Mouse (Mus musculus) cerebellum, adult 9-11 months (tissue): ENCODE data around the gene Msrb3.
A peak's percentile ranks its signal among the peaks of the same experiment; 100 is the strongest.
"Not testable (repeated sequence)": the region's sequence is repeated elsewhere in the genome, so short reads cannot be mapped to it uniquely, and the experiment has no call there.

Source experiments
- DNase-seq: peaks from one replicate; pipeline ENCODE4 v3.0.0; 2022

Gene Msrb3

GRCm38 (mm10) chr10:120801127-120801526 is 97.8 kb downstream of the Msrb3 start:
- no peak for DNase-seq

- DNase-seq, result no peak
Observed at GRCm38 (mm10) chr10:120799479-120799878, 99.4 kb downstream of the Msrb3 start.

GRCm38 (mm10) chr10:120796749-120797148 is 102.2 kb downstream of the Msrb3 start:
- DNase-seq, result no peak

GRCm38 (mm10) chr10:120794391-120794817 is 104.5 kb downstream of the Msrb3 start:
- DNase-seq, result no peak

- DNase-seq, result no peak
Observed at GRCm38 (mm10) chr10:120792191-120792765, 106.6 kb downstream of the Msrb3 start.

GRCm38 (mm10) chr10:120791438-120791837 is 107.5 kb downstream of the Msrb3 start:
- no peak for DNase-seq

GRCm38 (mm10) chr10:120787202-120787601 is 111.7 kb downstream of the Msrb3 start:
- DNase-seq, result no peak

- DNase-seq, result no peak
Observed at GRCm38 (mm10) chr10:120784516-120784915, 114.4 kb downstream of the Msrb3 start.

GRCm38 (mm10) chr10:120783393-120783792 is 115.5 kb downstream of the Msrb3 start:
- no peak for DNase-seq

GRCm38 (mm10) chr10:120777499-120777898 is 121.4 kb downstream of the Msrb3 start:
- no peak for DNase-seq

GRCm38 (mm10) chr10:120775361-120775760 is 123.5 kb downstream of the Msrb3 start:
- DNase-seq, result no peak

- no peak for DNase-seq
Observed at GRCm38 (mm10) chr10:120767418-120767817, 131.5 kb downstream of the Msrb3 start.

- DNase-seq, result no peak
Observed at GRCm38 (mm10) chr10:120765398-120765797, 133.5 kb downstream of the Msrb3 start.

- DNase-seq, result no peak
Observed at GRCm38 (mm10) chr10:120763656-120764466, 135.0 kb downstream of the Msrb3 start.

GRCm38 (mm10) chr10:120762958-120763357 is 135.9 kb downstream of the Msrb3 start:
- DNase-seq, result no peak

- no peak for DNase-seq
Observed at GRCm38 (mm10) chr10:120760679-120761078, 138.2 kb downstream of the Msrb3 start.

GRCm38 (mm10) chr10:120759883-120760282 is 139.0 kb downstream of the Msrb3 start:
- DNase-seq, result no peak

- DNase-seq, result no peak
Observed at GRCm38 (mm10) chr10:120752454-120752853, 146.4 kb downstream of the Msrb3 start.

GRCm38 (mm10) chr10:120751821-120752261 is 147.1 kb downstream of the Msrb3 start:
- peak; percentile 10 for DNase-seq

GRCm38 (mm10) chr10:120751295-120751722 is 147.6 kb downstream of the Msrb3 start:
- peak; percentile 22 for DNase-seq

- DNase-seq, result not testable (repeated sequence)
Observed at GRCm38 (mm10) chr10:120749556-120749955, 149.3 kb downstream of the Msrb3 start.

GRCm38 (mm10) chr10:120748156-120748555 is 150.7 kb downstream of the Msrb3 start:
- DNase-seq, result no peak

GRCm38 (mm10) chr10:120745138-120745856 is 153.6 kb downstream of the Msrb3 start:
- DNase-seq, result peak; percentile 38
